Mouse (Mus musculus): ENCODE measurements around the gene Olfr723. TPM values are rescaled to one million over a fixed set of nuclear protein-coding genes. Genes with fewer than 3 reads are reported as not detected.

Gene Olfr723
- polyA plus RNA-seq (2014; fragmentation: Illumina TruSeq; extraction: RNeasy Lipid Tissue Mini Kit (QIAGEN cat#74804); ENCODE audit: low read depth, low replicate concordance), result not detected

DNA sequence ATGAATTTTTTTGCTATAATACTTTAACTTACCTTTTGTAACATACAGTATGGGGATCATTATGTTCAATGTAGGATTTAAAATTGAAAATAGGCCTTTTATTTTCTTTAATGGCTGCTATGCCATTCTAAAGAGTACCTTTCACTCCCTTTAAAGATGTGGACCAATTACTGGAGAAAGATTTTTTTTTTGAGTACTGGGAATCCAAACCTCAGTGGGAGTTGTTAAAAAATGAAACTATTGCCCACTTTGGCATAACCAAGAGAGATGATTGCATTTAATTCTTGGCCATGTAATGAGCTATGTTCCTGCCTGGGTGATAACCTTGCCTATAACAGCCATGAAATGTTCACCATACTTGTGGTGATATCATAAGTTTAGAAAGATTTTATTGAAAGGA is at the start of gene Olfr723:
Gene Olfr723, minus strand, starts transcription at position 101 of the 400 bp plus-strand sequence.

DNA sequence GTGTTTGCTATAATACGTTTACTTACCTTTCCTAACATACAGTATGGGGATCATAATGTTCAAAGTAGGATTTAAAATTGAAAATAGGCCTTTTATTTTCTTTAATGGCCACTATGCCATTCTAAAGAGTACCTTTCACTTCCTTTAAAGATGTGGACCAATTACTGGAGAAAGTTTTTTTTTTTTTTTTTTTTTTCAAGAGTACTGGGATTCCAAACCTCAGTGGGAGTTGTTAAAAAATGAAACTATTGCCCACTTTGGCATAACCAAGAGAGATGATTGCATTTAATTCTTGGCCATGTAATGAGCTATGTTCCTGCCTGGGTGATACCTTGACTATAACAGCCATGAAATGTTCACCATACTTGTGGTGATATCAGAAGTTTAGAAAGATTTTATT is 31.6 kb upstream of the Olfr723 start, which contains the start of gene Olfr724:
Gene Olfr724, minus strand, starts transcription at position 101 of the 400 bp plus-strand sequence.

GRCm38 (mm10) chr14:49901899-49902298 is 29.7 kb downstream of the Olfr723 start, which contains the start of gene Olfr722:
Gene Olfr722, minus strand, starts transcription at chr14:49901999.

Other genes with a start within 250 kb of the Olfr723 start
- gene Armh4, start 148.4 kb downstream of the Olfr723 start, polyA plus RNA-seq (2014; fragmentation: Illumina TruSeq; extraction: RNeasy Lipid Tissue Mini Kit (QIAGEN cat#74804); ENCODE audit: low read depth, low replicate concordance), result 5.3 TPM
- not detected for gene Olfr722, start 29.8 kb downstream of the Olfr723 start, polyA plus RNA-seq (2014; fragmentation: Illumina TruSeq; extraction: RNeasy Lipid Tissue Mini Kit (QIAGEN cat#74804); ENCODE audit: low read depth, low replicate concordance)
- not detected for gene Olfr724, start 31.5 kb upstream of the Olfr723 start, polyA plus RNA-seq (2014; fragmentation: Illumina TruSeq; extraction: RNeasy Lipid Tissue Mini Kit (QIAGEN cat#74804); ENCODE audit: low read depth, low replicate concordance)
- not detected for gene Olfr725, start 108.6 kb upstream of the Olfr723 start, polyA plus RNA-seq (2014; fragmentation: Illumina TruSeq; extraction: RNeasy Lipid Tissue Mini Kit (QIAGEN cat#74804); ENCODE audit: low read depth, low replicate concordance)
- not detected for gene Olfr726, start 159.2 kb upstream of the Olfr723 start, polyA plus RNA-seq (2014; fragmentation: Illumina TruSeq; extraction: RNeasy Lipid Tissue Mini Kit (QIAGEN cat#74804); ENCODE audit: low read depth, low replicate concordance)
- not detected for gene Olfr727, start 191.4 kb upstream of the Olfr723 start, polyA plus RNA-seq (2014; fragmentation: Illumina TruSeq; extraction: RNeasy Lipid Tissue Mini Kit (QIAGEN cat#74804); ENCODE audit: low read depth, low replicate concordance)
- gene Olfr728, start 210.9 kb upstream of the Olfr723 start, polyA plus RNA-seq (2014; fragmentation: Illumina TruSeq; extraction: RNeasy Lipid Tissue Mini Kit (QIAGEN cat#74804); ENCODE audit: low read depth, low replicate concordance), result not detected
- gene Olfr729, start 221.1 kb upstream of the Olfr723 start, polyA plus RNA-seq (2014; fragmentation: Illumina TruSeq; extraction: RNeasy Lipid Tissue Mini Kit (QIAGEN cat#74804); ENCODE audit: low read depth, low replicate concordance), result not detected